Mouse (Mus musculus): Measurements from ENCODE around the gene Mageb3. TPM values are rescaled to one million over a fixed set of nuclear protein-coding genes. Genes with fewer than 3 reads are reported as not detected.

Mageb3 gene
- polyA plus RNA-seq (2014; fragmentation: Illumina TruSeq; extraction: RNeasy Lipid Tissue Mini Kit (QIAGEN cat#74804); ENCODE audit: low replicate concordance), result not detected

DNA sequence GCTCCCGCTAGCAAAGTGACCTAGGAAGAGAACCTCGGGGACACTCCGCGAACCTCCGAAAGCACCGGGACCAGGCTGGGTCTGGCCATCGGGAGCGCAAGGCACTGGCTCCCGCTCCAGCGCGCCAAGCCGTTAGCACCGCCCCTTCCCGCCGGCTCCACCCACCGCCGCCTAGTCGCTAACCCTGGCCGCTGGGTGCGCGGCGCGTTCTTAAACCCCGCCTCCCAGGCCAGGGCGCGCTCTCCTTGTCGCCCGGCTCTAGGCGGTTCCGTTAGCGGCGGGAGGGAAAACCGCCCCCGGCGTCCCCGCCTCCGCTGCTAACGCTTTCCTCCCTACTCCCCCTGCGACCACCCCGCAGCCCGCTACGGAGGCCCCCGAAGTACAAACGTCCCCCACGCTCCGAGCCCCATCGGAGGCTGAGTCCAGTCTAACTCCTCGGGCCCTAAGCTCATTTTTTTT, at the start of gene Mageb3, which contains the start of gene Ctdspl2:
Gene Mageb3 (minus strand): TSS at position 328 of the 459 bp plus-strand sequence.
Gene Ctdspl2 (plus strand): TSS at position 237 of the 459 bp plus-strand sequence.

Other genes starting within 250 kb of the Mageb3 start
- gene Frmd5, start 149.0 kb downstream of the Mageb3 start, polyA plus RNA-seq (2014; fragmentation: Illumina TruSeq; extraction: RNeasy Lipid Tissue Mini Kit (QIAGEN cat#74804); ENCODE audit: low replicate concordance), result 0.41 TPM
- 13.0 TPM for gene Casc4, start 89.1 kb downstream of the Mageb3 start, polyA plus RNA-seq (2014; fragmentation: Illumina TruSeq; extraction: RNeasy Lipid Tissue Mini Kit (QIAGEN cat#74804); ENCODE audit: low replicate concordance)
- 37.2 TPM for gene Ctdspl2, start 91 bp downstream of the Mageb3 start, polyA plus RNA-seq (2014; fragmentation: Illumina TruSeq; extraction: RNeasy Lipid Tissue Mini Kit (QIAGEN cat#74804); ENCODE audit: low replicate concordance)
- gene Eif3j1, start 72.5 kb upstream of the Mageb3 start, polyA plus RNA-seq (2014; fragmentation: Illumina TruSeq; extraction: RNeasy Lipid Tissue Mini Kit (QIAGEN cat#74804); ENCODE audit: low replicate concordance), result 62.7 TPM
- gene Spg11, start 162.3 kb upstream of the Mageb3 start, polyA plus RNA-seq (2014; fragmentation: Illumina TruSeq; extraction: RNeasy Lipid Tissue Mini Kit (QIAGEN cat#74804); ENCODE audit: low replicate concordance), result 5.3 TPM
- gene B2m, start 191.6 kb upstream of the Mageb3 start, polyA plus RNA-seq (2014; fragmentation: Illumina TruSeq; extraction: RNeasy Lipid Tissue Mini Kit (QIAGEN cat#74804); ENCODE audit: low replicate concordance), result 14,089 TPM
- gene Trim69, start 204.6 kb upstream of the Mageb3 start, polyA plus RNA-seq (2014; fragmentation: Illumina TruSeq; extraction: RNeasy Lipid Tissue Mini Kit (QIAGEN cat#74804); ENCODE audit: low replicate concordance), result 0.22 TPM
- not detected for gene Patl2, start 230.1 kb upstream of the Mageb3 start, polyA plus RNA-seq (2014; fragmentation: Illumina TruSeq; extraction: RNeasy Lipid Tissue Mini Kit (QIAGEN cat#74804); ENCODE audit: low replicate concordance)
- not detected for gene Terb2, start 230.2 kb upstream of the Mageb3 start, polyA plus RNA-seq (2014; fragmentation: Illumina TruSeq; extraction: RNeasy Lipid Tissue Mini Kit (QIAGEN cat#74804); ENCODE audit: low replicate concordance)

Measured in small intestine, adult 10 weeks (tissue).